Mouse (Mus musculus) midbrain, embryonic 16.5 days (tissue): ENCODE data around the gene Pus1. TPM values are rescaled to one million over a fixed set of nuclear protein-coding genes. Genes with fewer than 3 reads are reported as not detected.

ENCODE experiments used
- ATAC-seq: fragments of 200-750 bp; cut with Nextera tagmentation; 2 replicates; pipeline ENCODE4 v1.8.0; 2017; ENCODE audit warnings: moderate TSS enrichment
- H3K27ac ChIP-seq: fragments of 300-500 bp; sonication (generic); 2 replicates; pipeline ENCODE4 v1.5.1; 2014; ENCODE audit warnings: mild to moderate bottlenecking, low read length, mixed read lengths
- H3K27me3 ChIP-seq: fragments of 300-500 bp; sonication (generic); 2 replicates; pipeline ENCODE4 v1.6.1; 2014; ENCODE audit warnings: low read depth, low read length, mixed read lengths; ENCODE audit not compliant: control insufficient read depth, insufficient read depth
- H3K36me3 ChIP-seq: fragments of 300-500 bp; sonication (generic); 2 replicates; pipeline ENCODE4 v1.6.1; 2014; ENCODE audit warnings: mild to moderate bottlenecking, low read length, moderate library complexity, mixed read lengths; ENCODE audit not compliant: control insufficient read depth, insufficient read depth
- H3K4me1 ChIP-seq: fragments of 300-500 bp; sonication (generic); 2 replicates; pipeline ENCODE4 v1.6.1; 2014; ENCODE audit warnings: mild to moderate bottlenecking, low read length, mixed read lengths; ENCODE audit not compliant: control insufficient read depth, insufficient read depth
- H3K4me2 ChIP-seq: fragments of 300-500 bp; sonication (generic); 2 replicates; pipeline ENCODE4 v1.6.1; 2014; ENCODE audit warnings: mild to moderate bottlenecking, low read length, mixed read lengths
- H3K4me3 ChIP-seq: fragments of 300-500 bp; sonication (generic); 2 replicates; pipeline ENCODE4 v1.5.1; 2014; ENCODE audit warnings: low read depth, mild to moderate bottlenecking, low read length, moderate library complexity, mixed read lengths
- H3K9ac ChIP-seq: fragments of 300-500 bp; sonication (generic); 2 replicates; pipeline ENCODE4 v1.6.1; 2014; ENCODE audit warnings: low read depth, low read length, mixed read lengths
- H3K9me3 ChIP-seq: fragments of 300-500 bp; sonication (generic); replicated peaks from 2 replicates; pipeline ENCODE4 v1.6.1; 2014; ENCODE audit warnings: mild to moderate bottlenecking, low read length, mixed read lengths; ENCODE audit not compliant: control insufficient read depth, poor library complexity, severe bottlenecking
- whole genome bisulfite sequencing: fragments of 180-500 bp; shearing (Covaris S2); extraction: QIAGEN DNeasy Blood & Tissue Kit; methylation state at CpG from one replicate; pipeline ENCODE4 v1.1.7; 2014; 5-methylcytosine and 5-hydroxymethylcytosine counted together
- polyA plus RNA-seq: library from polyadenylated mRNA; unstranded; fragments of >200 nt; fragmentation: Nextera tagmentation; extraction: Ambion mirVana; gene quantifications from 2 replicates; pipeline ENCODE4 v1.2.1, GENCODE M21; 2015

Gene Pus1
- polyA plus RNA-seq, 1 experiment from 2014 or later = 18.6 TPM

DNA sequence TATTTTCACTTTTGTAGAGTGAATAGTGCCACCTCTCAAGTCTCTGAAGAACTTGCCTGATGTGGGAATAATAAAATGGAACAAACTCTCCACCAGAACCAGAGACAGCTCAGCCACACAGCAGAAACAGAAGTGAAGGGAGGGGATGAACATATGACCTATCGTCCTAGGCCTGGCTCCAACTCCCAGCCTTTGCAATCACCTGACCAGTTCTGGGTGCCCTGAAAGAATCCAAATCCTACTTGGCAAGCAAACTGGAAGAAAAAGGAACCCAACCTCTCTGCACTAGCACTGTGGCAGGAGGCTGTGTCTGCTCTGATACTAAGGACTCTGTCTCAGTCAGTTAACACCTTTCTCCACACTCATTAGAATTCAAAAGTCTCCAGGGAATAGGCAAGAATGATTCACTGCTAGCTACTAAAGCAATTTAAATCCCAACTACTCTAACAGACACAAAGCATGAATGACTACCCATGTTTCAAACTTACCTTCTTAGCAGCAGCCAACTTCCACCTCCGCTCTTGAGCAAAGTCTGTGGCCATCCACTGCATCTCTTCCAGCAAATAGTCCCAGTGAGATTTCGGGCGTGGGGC, 47.1 kb downstream of the Pus1 start:
- H3K4me1 ChIP-seq = no peaks in the 10 kb centered on the region
- no peak overlapping the region for H3K9ac ChIP-seq
- H3K4me2 ChIP-seq = no peak overlapping the region
- WGBS = 91% methylated on average over 4 of the region's 4 CpGs
- no peak for ATAC-seq
- H3K27ac ChIP-seq = no peak overlapping the region
- no peaks in the 10 kb centered on the region for H3K27me3 ChIP-seq
- no peak overlapping the region for H3K4me3 ChIP-seq
- H3K9me3 ChIP-seq = no peaks in the 10 kb centered on the region
- H3K36me3 ChIP-seq = peaks cover 12% of the 10 kb centered on the region

DNA sequence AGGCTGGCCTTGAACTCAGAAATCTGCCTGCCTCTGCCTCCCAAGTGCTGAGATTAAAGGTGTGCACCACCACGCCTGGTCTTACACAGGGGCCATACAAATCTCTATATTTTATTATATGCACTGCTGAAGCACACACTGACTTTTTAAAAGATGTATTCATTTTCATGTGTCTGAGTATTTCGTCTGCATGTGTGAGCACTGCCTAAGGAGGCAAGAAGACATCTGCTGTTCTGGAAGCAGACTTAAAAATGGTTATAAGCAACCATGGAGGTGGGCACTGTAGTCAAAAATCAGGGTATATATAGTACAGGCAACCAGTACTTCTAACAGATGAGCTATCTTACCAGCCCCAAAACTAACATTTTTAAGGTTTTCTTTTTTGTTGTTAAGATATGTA, 49.2 kb downstream of the Pus1 start:
- Histone ChIP-seq H3K9ac (no peak overlapping the region), H3K36me3 (peaks cover 13% of the 10 kb centered on the region), H3K27me3 (no peaks in the 10 kb centered on the region), H3K9me3 (no peaks in the 10 kb centered on the region), H3K4me1 (no peaks in the 10 kb centered on the region), H3K4me2 (no peak overlapping the region), H3K27ac (no peak overlapping the region), H3K4me3 (no peak overlapping the region)
- ATAC-seq = no peak
- 90% methylated on average over 2 of the region's 2 CpGs for WGBS

DNA sequence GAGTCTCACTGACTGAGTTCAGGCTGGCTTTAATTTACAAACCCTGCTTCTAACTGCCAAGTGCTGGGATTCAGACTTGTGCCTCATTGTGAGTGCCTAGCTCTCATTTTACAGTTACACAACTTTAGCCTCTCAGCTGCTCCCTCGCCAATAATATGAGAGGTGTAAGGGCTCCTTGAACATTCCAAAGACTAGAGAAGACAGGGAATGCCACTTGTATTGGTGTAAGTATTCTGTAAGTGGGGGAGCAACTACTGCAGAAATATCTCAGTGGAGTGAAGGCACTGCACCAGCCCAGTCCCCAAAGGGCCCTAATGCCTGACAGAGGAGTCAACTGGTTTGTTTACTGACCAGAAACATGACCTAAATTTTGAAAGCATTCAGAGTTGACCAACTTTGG, 52.6 kb downstream of the Pus1 start:
- no peak overlapping the region for H3K9ac ChIP-seq
- no peaks in the 10 kb centered on the region for H3K27me3 ChIP-seq
- H3K36me3 ChIP-seq = peaks cover 12% of the 10 kb centered on the region
- 89% methylated on average over 1 of the region's 1 CpGs for WGBS
- H3K4me2 ChIP-seq = no peak overlapping the region
- H3K9me3 ChIP-seq = no peaks in the 10 kb centered on the region
- no peaks in the 10 kb centered on the region for H3K4me1 ChIP-seq
- ATAC-seq = no peak
- no peak overlapping the region for H3K4me3 ChIP-seq
- H3K27ac ChIP-seq = no peak overlapping the region

Other genes starting within 250 kb of the Pus1 start
- gene Galnt9, start 236.3 kb downstream of the Pus1 start, polyA plus RNA-seq = 22.5 and 23.1 TPM in 2 replicates
- gene Noc4l, start 127.2 kb downstream of the Pus1 start, polyA plus RNA-seq = 46.0 and 47.6 TPM in 2 replicates
- gene Ddx51, start 127.2 kb downstream of the Pus1 start, polyA plus RNA-seq = 18.0 and 18.1 TPM in 2 replicates
- 51.6 and 52.6 TPM in 2 replicates for gene Ep400, start 9.9 kb downstream of the Pus1 start, polyA plus RNA-seq
- gene Ulk1, start 29.4 kb upstream of the Pus1 start, polyA plus RNA-seq = 29.9 and 31.5 TPM in 2 replicates
- gene Hscb, start 59.1 kb upstream of the Pus1 start, polyA plus RNA-seq = 7.7 and 8.7 TPM in 2 replicates
- 4.4 and 4.5 TPM in 2 replicates for gene Chek2, start 59.3 kb upstream of the Pus1 start, polyA plus RNA-seq
- gene Ttc28, start 99.1 kb upstream of the Pus1 start, polyA plus RNA-seq = 16.6 and 17.1 TPM in 2 replicates